Mouse (Mus musculus) hindbrain, embryonic 14.5 days (tissue): ENCODE data around the gene Acad10. TPM values are rescaled to one million over a fixed set of nuclear protein-coding genes. Genes with fewer than 3 reads are reported as not detected.
"Not testable (repeated sequence)": the region's sequence is repeated elsewhere in the genome, so short reads cannot be mapped to it uniquely, and the experiment has no call there.

Experiments used
- ATAC-seq: fragments of 200-750 bp; cut with Nextera tagmentation; 2 replicates; pipeline ENCODE4 v1.8.0; 2017; ENCODE audit warnings: moderate number of reproducible peaks, mild to moderate bottlenecking, moderate TSS enrichment, moderate library complexity; ENCODE audit not compliant: low FRiP score
- DNase-seq: peaks from one replicate; pipeline ENCODE4 v3.0.0-alpha.2; 2015; ENCODE audit warnings: low spot score
- H3K27ac ChIP-seq: fragments of 300-500 bp; sonication (generic); 2 replicates; pipeline ENCODE4 v1.5.1; 2014; ENCODE audit warnings: mild to moderate bottlenecking, moderate library complexity
- H3K27me3 ChIP-seq: fragments of 300-500 bp; sonication (generic); 2 replicates; pipeline ENCODE4 v1.6.1; 2014; ENCODE audit warnings: mild to moderate bottlenecking, low read length, mixed read lengths; ENCODE audit not compliant: control insufficient read depth, insufficient read depth
- H3K36me3 ChIP-seq: fragments of 300-500 bp; sonication (generic); replicated peaks from 2 replicates; pipeline ENCODE4 v1.6.1; 2014; ENCODE audit not compliant: control insufficient read depth, insufficient read depth
- H3K4me1 ChIP-seq: fragments of 300-500 bp; sonication (generic); replicated peaks from 2 replicates; pipeline ENCODE4 v1.6.1; 2014; ENCODE audit warnings: antibody characterized with exemption, low read length, mixed read lengths; ENCODE audit not compliant: control insufficient read depth, insufficient read depth
- H3K4me2 ChIP-seq: fragments of 300-500 bp; sonication (generic); replicated peaks from 2 replicates; pipeline ENCODE4 v1.6.1; 2014; ENCODE audit warnings: mild to moderate bottlenecking, moderate library complexity
- H3K4me3 ChIP-seq: fragments of 300-500 bp; sonication (generic); replicated peaks from 2 replicates; pipeline ENCODE4 v1.5.1; 2014; ENCODE audit warnings: mild to moderate bottlenecking, low read length
- H3K9ac ChIP-seq: fragments of 300-500 bp; sonication (generic); 2 replicates; pipeline ENCODE4 v1.6.1; 2014
- H3K9me3 ChIP-seq: fragments of 300-500 bp; sonication (generic); 2 replicates; pipeline ENCODE4 v1.6.1; 2016; ENCODE audit warnings: low read length; ENCODE audit not compliant: control insufficient read depth
- WGBS: fragments of 180-500 bp; shearing (Covaris S2); extraction: QIAGEN DNeasy Blood & Tissue Kit; methylation state at CpG from one replicate; pipeline ENCODE4 v1.1.7; 2014; 5-methylcytosine and 5-hydroxymethylcytosine counted together
- polyA plus RNA-seq: library from polyadenylated mRNA; unstranded; fragments of >200 nt; fragmentation: Nextera tagmentation; extraction: Ambion mirVana; gene quantifications from 2 replicates; pipeline ENCODE4 v1.2.1, GENCODE M21; 2014

The Acad10 gene
- polyA plus RNA-seq, 1 experiment from 2014 or later: 1.7 TPM

- H3K4me2 ChIP-seq, H3K4me3 ChIP-seq, H3K27ac ChIP-seq, H3K4me1 ChIP-seq, H3K9me3 ChIP-seq, ATAC-seq, H3K27me3 ChIP-seq, DNase-seq, H3K9ac ChIP-seq, H3K36me3 ChIP-seq: not testable (repeated sequence)
- 51% methylated on average over 6 of the region's 8 CpGs for WGBS
These were observed 50.7 kb downstream of the Acad10 start for GRCm38 (mm10) chr5:121609556-121610135.

GRCm38 (mm10) chr5:121606151-121606550, 54.2 kb downstream of the Acad10 start:
- no peak overlapping the region for H3K4me2 ChIP-seq
- no peak overlapping the region for H3K9ac ChIP-seq
- no peaks in the 10 kb centered on the region for H3K36me3 ChIP-seq
- WGBS: 0% methylated on average over 2 of the region's 2 CpGs
- ATAC-seq (no peak), DNase-seq (peak; percentile 74)
- H3K27ac ChIP-seq: no peak overlapping the region
- H3K4me3 ChIP-seq: no peak overlapping the region
- H3K4me1 ChIP-seq: no peaks in the 10 kb centered on the region
- no peaks in the 10 kb centered on the region for H3K27me3 ChIP-seq
- no peaks in the 10 kb centered on the region for H3K9me3 ChIP-seq

GRCm38 (mm10) chr5:121603815-121604214, 56.5 kb downstream of the Acad10 start:
- H3K9me3 ChIP-seq, H3K27ac ChIP-seq, H3K36me3 ChIP-seq, H3K4me3 ChIP-seq, H3K4me2 ChIP-seq, H3K4me1 ChIP-seq, H3K9ac ChIP-seq, DNase-seq, ATAC-seq, H3K27me3 ChIP-seq: not testable (repeated sequence)
- WGBS: 76% methylated on average over 1 of the region's 1 CpGs

GRCm38 (mm10) chr5:121601547-121602299, 58.6 kb downstream of the Acad10 start:
- H3K4me3 ChIP-seq: no peak overlapping the region
- no peak overlapping the region for H3K27ac ChIP-seq
- no peaks in the 10 kb centered on the region for H3K27me3 ChIP-seq
- DNase-seq: peak; percentile 87
- no peaks in the 10 kb centered on the region for H3K9me3 ChIP-seq
- no peak for ATAC-seq
- H3K4me1 ChIP-seq: no peaks in the 10 kb centered on the region
- 31% methylated on average over 9 of the region's 9 CpGs for WGBS
- H3K36me3 ChIP-seq: no peaks in the 10 kb centered on the region
- H3K4me2 ChIP-seq: no peak overlapping the region
- no peak overlapping the region for H3K9ac ChIP-seq

- H3K4me2 ChIP-seq: no peak overlapping the region
- DNase-seq (no peak), ATAC-seq (no peak)
- no peaks in the 10 kb centered on the region for H3K27me3 ChIP-seq
- no peaks in the 10 kb centered on the region for H3K9me3 ChIP-seq
- no peak overlapping the region for H3K9ac ChIP-seq
- no peak overlapping the region for H3K27ac ChIP-seq
- WGBS: 66% methylated on average over 13 of the region's 13 CpGs
- H3K4me1 ChIP-seq: no peaks in the 10 kb centered on the region; the same call in 1 of the 2 replicates
- H3K4me3 ChIP-seq: no peak overlapping the region
- no peaks in the 10 kb centered on the region for H3K36me3 ChIP-seq
These were observed 61.3 kb downstream of the Acad10 start for GRCm38 (mm10) chr5:121598871-121599610.

GRCm38 (mm10) chr5:121597991-121598537, 62.2 kb downstream of the Acad10 start:
- Histone ChIP-seq H3K4me3 (no peak overlapping the region), H3K27ac (no peak overlapping the region), H3K27me3 (no peaks in the 10 kb centered on the region), H3K9me3 (no peaks in the 10 kb centered on the region), H3K9ac (no peak overlapping the region), H3K36me3 (no peaks in the 10 kb centered on the region), H3K4me2 (no peak overlapping the region), H3K4me1 (no peaks in the 10 kb centered on the region; the same call in 1 of the 2 replicates)
- WGBS: 82% methylated on average over 7 of the region's 7 CpGs
- ATAC-seq (no peak), DNase-seq (no peak)

GRCm38 (mm10) chr5:121597332-121597731, 63.0 kb downstream of the Acad10 start:
- H3K9me3 ChIP-seq: no peaks in the 10 kb centered on the region
- WGBS: 75% methylated on average over 4 of the region's 4 CpGs
- H3K36me3 ChIP-seq: no peaks in the 10 kb centered on the region
- ATAC-seq: no peak
- H3K27me3 ChIP-seq: no peaks in the 10 kb centered on the region
- H3K4me1 ChIP-seq: peaks cover 7% of the 10 kb centered on the region
- H3K4me3 ChIP-seq: no peak overlapping the region
- no peak overlapping the region for H3K9ac ChIP-seq
- no peak overlapping the region for H3K4me2 ChIP-seq
- H3K27ac ChIP-seq: no peak overlapping the region
- no peak for DNase-seq

- Histone ChIP-seq H3K4me1 (peaks cover 14% of the 10 kb centered on the region), H3K36me3 (no peaks in the 10 kb centered on the region), H3K4me2 (no peak overlapping the region), H3K27ac (no peak overlapping the region), H3K9me3 (no peaks in the 10 kb centered on the region), H3K4me3 (no peak overlapping the region), H3K27me3 (no peaks in the 10 kb centered on the region), H3K9ac (no peak overlapping the region)
- no peak for ATAC-seq
- 81% methylated on average over 6 of the region's 6 CpGs for WGBS
- DNase-seq: no peak
These were observed 64.1 kb downstream of the Acad10 start for GRCm38 (mm10) chr5:121596226-121596625.

GRCm38 (mm10) chr5:121595758-121596157, 64.6 kb downstream of the Acad10 start:
- no peak for ATAC-seq

More at GRCm38 (mm10) chr5:121595758-121596157, 64.6 kb downstream of the Acad10 start:
- no peaks in the 10 kb centered on the region for H3K27me3 ChIP-seq
- H3K9me3 ChIP-seq: no peaks in the 10 kb centered on the region
- H3K27ac ChIP-seq: no peak overlapping the region
- no peak overlapping the region for H3K9ac ChIP-seq
- H3K4me3 ChIP-seq: no peak overlapping the region
- no peak for DNase-seq
- no peaks in the 10 kb centered on the region for H3K36me3 ChIP-seq
- WGBS: 89% methylated on average over 6 of the region's 6 CpGs
- no peak overlapping the region for H3K4me2 ChIP-seq
- peaks cover 14% of the 10 kb centered on the region for H3K4me1 ChIP-seq
